Mouse (Mus musculus): ENCODE measurements around the gene Cdkal1.

GRCm38 (mm10) chr13:29414878-29415277, 440.6 kb downstream of the Cdkal1 start:
- TF ChIP-seq CTCF (IDR thresholded peaks at IDR 0.05; ENCODE audit: low read depth) (no peak), EP300 (IDR thresholded peaks at IDR 0.05; ENCODE audit: low read depth) (no peak)

All from liver, embryonic 14.5 days (tissue).